ENCODE assay signal across 8 mouse cellular contexts in genomic region chr1:137221087-137222057, GRCm38 (mm10).
DNase-seq lines count a peak whose midpoint lies in the region; ATAC-seq lines count a peak whose summit lies in the region.
"Had no signal": no experiment of that assay in that cellular context is flagged by ENCODE, and none has a peak within 500 bp of the region (broad histone marks: within the 10 kb centered on the region; RNA-seq: fewer than 3 reads in every experiment).

No protein-coding gene starts in this region.

- peak overlapping the region; percentile 28 for H3K4me3 ChIP-seq in forebrain, embryonic 14.5 days (ENCODE audit: low read depth, low read length)
- H3K4me3 ChIP-seq in intestine, embryonic 14.5 days (ENCODE audit: low read depth, low read length), result peak overlapping the region; percentile 15
- H3K4me3 ChIP-seq in midbrain, embryonic 12.5 days, result peak overlapping the region; percentile 33

- WGBS in forebrain, embryonic 14.5 days, result 10% methylated on average over 25 of the region's 25 CpGs
- 12% methylated on average over 25 of the region's 25 CpGs for WGBS in intestine, embryonic 14.5 days
- 13% methylated on average over 25 of the region's 25 CpGs for WGBS in midbrain, embryonic 12.5 days

- no peaks in the 10 kb centered on the region for H3K9me3 ChIP-seq in forebrain, embryonic 14.5 days (replicated peaks; ENCODE audit: control insufficient read depth, low read length)
- no peaks in the 10 kb centered on the region for H3K9me3 ChIP-seq in intestine, embryonic 14.5 days (ENCODE audit: control insufficient read depth, low read length)
- H3K9me3 ChIP-seq in midbrain, embryonic 12.5 days, result no peaks in the 10 kb centered on the region

- peak; percentile 6 for DNase-seq in right cerebral cortex, postnatal 14 days
- no peak for DNase-seq in right cerebral cortex, postnatal 25 days
- peak; percentile 62 for DNase-seq in forebrain, embryonic 14.5 days (ENCODE audit: low spot score)
- peak; percentile 61 for DNase-seq in intestine, embryonic 14.5 days (ENCODE audit: low spot score)
- no peak for DNase-seq in thymus, postnatal 10 days (ENCODE audit: low spot score in 2 of 2)
- DNase-seq in left cerebral cortex, adult 18-20 months (ENCODE audit: low spot score in 2 of 2), result no peak

- H3K27ac ChIP-seq in forebrain, embryonic 14.5 days (ENCODE audit: low read depth, low read length), result no peak overlapping the region
- no peak overlapping the region for H3K27ac ChIP-seq in intestine, embryonic 14.5 days (ENCODE audit: low read depth)
- H3K27ac ChIP-seq in midbrain, embryonic 12.5 days (replicated peaks), result no peak overlapping the region
- H3K27ac ChIP-seq: macrophage had no signal

- H3K36me3 ChIP-seq in forebrain, embryonic 14.5 days (ENCODE audit: control insufficient read depth, insufficient read depth, low read length), result no peaks in the 10 kb centered on the region
- H3K36me3 ChIP-seq in intestine, embryonic 14.5 days (ENCODE audit: control insufficient read depth, insufficient read depth, low read length), result no peaks in the 10 kb centered on the region
- H3K36me3 ChIP-seq in midbrain, embryonic 12.5 days, result no peaks in the 10 kb centered on the region

- no peaks in the 10 kb centered on the region for H3K27me3 ChIP-seq in forebrain, embryonic 14.5 days (replicated peaks; ENCODE audit: control insufficient read depth, insufficient read depth, low read length)
- no peaks in the 10 kb centered on the region for H3K27me3 ChIP-seq in intestine, embryonic 14.5 days (replicated peaks; ENCODE audit: control insufficient read depth, insufficient read depth, low read length)
- peaks cover 20% of the 10 kb centered on the region for H3K27me3 ChIP-seq in midbrain, embryonic 12.5 days

- peak overlapping the region; percentile 65 for H3K9ac ChIP-seq in forebrain, embryonic 14.5 days (ENCODE audit: low read length)
- no peak overlapping the region for H3K9ac ChIP-seq in intestine, embryonic 14.5 days (ENCODE audit: low read length)
- H3K9ac ChIP-seq in midbrain, embryonic 12.5 days (replicated peaks), result peak overlapping the region; percentile 46

- peak overlapping the region; percentile 69 for H3K4me2 ChIP-seq in forebrain, embryonic 14.5 days (ENCODE audit: low read length)
- peak overlapping the region; percentile 62 for H3K4me2 ChIP-seq in intestine, embryonic 14.5 days (ENCODE audit: low read length)
- H3K4me2 ChIP-seq in midbrain, embryonic 12.5 days (replicated peaks), result peak overlapping the region; percentile 57

- peak; percentile 30 for ATAC-seq in forebrain, embryonic 14.5 days
- ATAC-seq in intestine, embryonic 14.5 days (replicated peaks; ENCODE audit: low FRiP score, low TSS enrichment, low read depth), result no peak
- ATAC-seq in midbrain, embryonic 12.5 days (ENCODE audit: low FRiP score, low read depth), result peak; percentile 18

- peaks cover 11% of the 10 kb centered on the region for H3K4me1 ChIP-seq in forebrain, embryonic 14.5 days (ENCODE audit: control insufficient read depth, insufficient read depth, low read length)
- peaks cover 10% of the 10 kb centered on the region; the same call in 1 of the 2 replicates for H3K4me1 ChIP-seq in intestine, embryonic 14.5 days (replicated peaks; ENCODE audit: control insufficient read depth, insufficient read depth, low read length)
- H3K4me1 ChIP-seq in midbrain, embryonic 12.5 days, result peaks cover 17% of the 10 kb centered on the region

Comparison
In these comparisons a context has a peak if more than half of its experiments do, and no peak if none do; other contexts are left out.
1. DNase-seq: peak in right cerebral cortex, postnatal 14 days (single experiment), forebrain, embryonic 14.5 days (single experiment) and intestine, embryonic 14.5 days (single experiment); none in right cerebral cortex, postnatal 25 days (single experiment), thymus, postnatal 10 days (0 of 2) and left cerebral cortex, adult 18-20 months (0 of 2).
2. Peak in every context shown above with its lines, with median percentiles within 50 percentile points of each other: H3K4me2 ChIP-seq and H3K4me3 ChIP-seq.